Mouse (Mus musculus) heart, embryonic 11.5 days (tissue): ENCODE data around the gene Tas2r124. TPM values are rescaled to one million over a fixed set of nuclear protein-coding genes. Genes with fewer than 3 reads are reported as not detected.

Source experiments
- ATAC-seq: fragments of 200-750 bp; cut with Nextera tagmentation; replicated peaks from 2 replicates; pipeline ENCODE4 v1.8.0; 2017; ENCODE audit warnings: moderate library complexity; ENCODE audit not compliant: insufficient number of reproducible peaks, low FRiP score, low TSS enrichment
- H3K27ac ChIP-seq: fragments of 300-500 bp; sonication (generic); 2 replicates; pipeline ENCODE4 v1.5.1; 2014; ENCODE audit warnings: mild to moderate bottlenecking, low read depth, low read length
- H3K27me3 ChIP-seq: fragments of 300-500 bp; sonication (generic); 2 replicates; pipeline ENCODE4 v1.6.1; 2014; ENCODE audit warnings: mild to moderate bottlenecking, low read length, mixed read lengths; ENCODE audit not compliant: control insufficient read depth, insufficient read depth
- H3K36me3 ChIP-seq: fragments of 300-500 bp; sonication (generic); 2 replicates; pipeline ENCODE4 v1.6.1; 2014; ENCODE audit warnings: mild to moderate bottlenecking, low read length, moderate library complexity, mixed read lengths; ENCODE audit not compliant: control insufficient read depth, insufficient read depth
- H3K4me1 ChIP-seq: fragments of 300-500 bp; sonication (generic); 2 replicates; pipeline ENCODE4 v1.6.1; 2014; ENCODE audit warnings: low read length; ENCODE audit not compliant: control insufficient read depth, insufficient read depth
- H3K4me2 ChIP-seq: fragments of 300-500 bp; sonication (generic); 2 replicates; pipeline ENCODE4 v1.6.1; 2014; ENCODE audit warnings: mild to moderate bottlenecking, moderate library complexity
- H3K4me3 ChIP-seq: fragments of 300-500 bp; sonication (generic); 2 replicates; pipeline ENCODE4 v1.5.1; 2014; ENCODE audit warnings: low read depth, low read length
- H3K9ac ChIP-seq: fragments of 300-500 bp; sonication (generic); 2 replicates; pipeline ENCODE4 v1.6.1; 2014; ENCODE audit warnings: mild to moderate bottlenecking, low read depth, low read length, moderate library complexity
- H3K9me3 ChIP-seq: fragments of 300-500 bp; sonication (generic); replicated peaks from 2 replicates; pipeline ENCODE4 v1.6.1; 2016; ENCODE audit warnings: low read length; ENCODE audit not compliant: control insufficient read depth
- WGBS: fragments of 180-500 bp; shearing (Covaris S2); extraction: QIAGEN DNeasy Blood & Tissue Kit; methylation state at CpG from one replicate; pipeline ENCODE4 v1.1.7; 2014; ENCODE audit not compliant: insufficient replicate concordance; 5-methylcytosine and 5-hydroxymethylcytosine counted together
- polyA plus RNA-seq: library from polyadenylated mRNA; unstranded; fragments of >200 nt; fragmentation: Nextera tagmentation; extraction: Ambion mirVana; gene quantifications from 2 replicates; pipeline ENCODE4 v1.2.1, GENCODE M21; 2014

The Tas2r124 gene
- not detected in 2 replicates for polyA plus RNA-seq

DNA sequence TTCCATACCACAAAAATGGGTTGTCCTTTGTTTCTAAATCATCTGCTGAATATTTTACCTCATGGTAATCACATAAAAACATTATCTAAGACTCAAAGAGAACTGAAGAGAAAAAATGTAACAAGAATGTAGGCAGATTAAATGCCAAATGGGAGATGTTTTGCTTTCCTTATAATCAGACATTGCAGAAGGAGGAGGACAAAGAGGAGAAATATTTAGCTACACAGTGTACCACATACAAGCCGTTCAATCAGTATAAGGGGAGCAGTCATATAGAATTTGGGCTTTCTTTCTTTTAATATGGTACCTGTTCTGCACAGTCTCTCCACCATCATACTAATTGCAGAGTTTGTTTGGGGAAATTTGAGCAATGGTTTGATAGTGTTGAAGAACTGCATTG, at the start of gene Tas2r124:
Tas2r124 (plus strand) TSS at position 301 of the 400 bp plus-strand sequence.
- Histone ChIP-seq H3K27ac (no peak within 1 kb of the TSS), H3K4me1 (no peaks in the 10 kb centered on the region), H3K4me3 (no peak within 1 kb of the TSS), H3K9ac (no peak within 1 kb of the TSS), H3K4me2 (no peak within 1 kb of the TSS), H3K27me3 (no peaks in the 10 kb centered on the region), H3K9me3 (no peaks in the 10 kb centered on the region), H3K36me3 (no peaks in the 10 kb centered on the region)
- ATAC-seq, result no peak
- WGBS, result 89% methylated on average over 1 of the region's 1 CpGs

GRCm38 (mm10) chr6:132711828-132712227, 42.7 kb upstream of the Tas2r124 start, which contains the start of gene Tas2r122:
Gene Tas2r122, minus strand, starts transcription at chr6:132711928.
- no peak within 1 kb of the TSS for H3K4me3 ChIP-seq
- no peak for ATAC-seq
- 73% methylated on average over 3 of the region's 3 CpGs for WGBS
- no peaks in the 10 kb centered on the region for H3K9me3 ChIP-seq
- H3K4me2 ChIP-seq, result no peak within 1 kb of the TSS
- no peaks in the 10 kb centered on the region for H3K36me3 ChIP-seq
- no peak within 1 kb of the TSS for H3K27ac ChIP-seq
- H3K4me1 ChIP-seq, result no peaks in the 10 kb centered on the region
- no peaks in the 10 kb centered on the region for H3K27me3 ChIP-seq
- H3K9ac ChIP-seq, result no peak within 1 kb of the TSS

DNA sequence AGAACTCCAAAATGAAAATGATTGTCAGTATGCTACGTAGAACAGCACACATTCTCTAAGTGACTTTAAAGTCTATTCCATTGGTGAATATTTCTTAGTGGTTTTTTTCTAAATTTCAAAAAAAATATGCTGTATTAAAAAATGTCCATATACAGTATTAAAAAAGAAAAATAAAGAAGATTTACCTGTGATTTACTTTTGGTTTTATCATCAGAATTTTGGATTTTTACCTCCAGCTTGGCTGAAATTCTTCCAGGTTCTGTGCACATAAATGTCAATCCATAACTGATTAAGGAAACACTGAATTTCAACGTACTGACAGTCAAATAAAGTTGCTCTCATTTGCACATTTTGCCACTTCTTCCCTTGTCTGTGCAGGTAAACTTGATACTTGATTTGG, 16.6 kb upstream of the Tas2r124 start, which contains the start of gene Tas2r115:
Tas2r115 (minus strand) TSS at position 101 of the 400 bp plus-strand sequence.
- WGBS, result 68% methylated on average over 2 of the region's 2 CpGs
- H3K4me2 ChIP-seq, result no peak within 1 kb of the TSS
- no peak for ATAC-seq

GRCm38 (mm10) chr6:132750206-132750605, 4.3 kb upstream of the Tas2r124 start:
- H3K36me3 ChIP-seq, result no peaks in the 10 kb centered on the region
- 72% methylated on average over 2 of the region's 2 CpGs for WGBS

More for the DNA sequence above, 16.6 kb upstream of the Tas2r124 start, which contains the start of gene Tas2r115:
- Histone ChIP-seq H3K36me3 (no peaks in the 10 kb centered on the region), H3K4me1 (no peaks in the 10 kb centered on the region), H3K9me3 (no peaks in the 10 kb centered on the region), H3K27ac (no peak within 1 kb of the TSS), H3K27me3 (no peaks in the 10 kb centered on the region), H3K9ac (no peak within 1 kb of the TSS), H3K4me3 (no peak within 1 kb of the TSS)

GRCm38 (mm10) chr6:132761831-132762230, 7.3 kb downstream of the Tas2r124 start, which contains the start of gene Tas2r102:
Gene Tas2r102, plus strand, starts transcription at chr6:132762131.
- H3K27me3 ChIP-seq, result no peaks in the 10 kb centered on the region
- no peak within 1 kb of the TSS for H3K4me3 ChIP-seq
- ATAC-seq, result no peak
- no peaks in the 10 kb centered on the region for H3K36me3 ChIP-seq
- H3K4me1 ChIP-seq, result no peaks in the 10 kb centered on the region
- H3K9me3 ChIP-seq, result no peaks in the 10 kb centered on the region
- H3K9ac ChIP-seq, result no peak within 1 kb of the TSS
- H3K4me2 ChIP-seq, result no peak within 1 kb of the TSS
- no peak within 1 kb of the TSS for H3K27ac ChIP-seq
- WGBS, result 91% methylated on average over 2 of the region's 2 CpGs

More at GRCm38 (mm10) chr6:132750206-132750605, 4.3 kb upstream of the Tas2r124 start:
- H3K27ac ChIP-seq, result no peak overlapping the region
- no peak overlapping the region for H3K4me2 ChIP-seq
- H3K9me3 ChIP-seq, result no peaks in the 10 kb centered on the region
- no peak overlapping the region for H3K4me3 ChIP-seq
- no peaks in the 10 kb centered on the region for H3K4me1 ChIP-seq
- H3K9ac ChIP-seq, result no peak overlapping the region
- H3K27me3 ChIP-seq, result no peaks in the 10 kb centered on the region
- no peak for ATAC-seq

DNA sequence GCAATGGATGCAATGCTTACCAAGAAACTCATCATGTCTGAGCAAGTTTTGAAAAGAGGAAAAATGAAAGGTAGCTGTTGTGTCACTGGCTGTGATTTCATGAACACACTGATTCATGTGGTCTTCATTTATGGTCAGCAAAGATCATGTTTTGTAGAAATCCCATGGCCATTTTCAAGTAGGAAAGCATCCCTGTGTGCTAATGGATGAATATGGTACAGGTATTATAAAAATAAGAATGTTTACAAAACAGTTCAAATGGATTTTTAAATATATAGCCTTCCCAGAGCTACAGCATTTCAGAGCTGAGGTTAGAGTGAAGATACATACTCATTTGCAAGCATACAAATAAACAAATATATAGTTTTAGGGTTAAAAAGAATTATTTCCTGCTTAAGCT, 23.5 kb downstream of the Tas2r124 start, which contains the start of gene Tas2r136:
Tas2r136 (minus strand) TSS at position 101 of the 400 bp plus-strand sequence.
- Histone ChIP-seq H3K9me3 (no peaks in the 10 kb centered on the region), H3K36me3 (no peaks in the 10 kb centered on the region), H3K27me3 (no peaks in the 10 kb centered on the region), H3K27ac (no peak within 1 kb of the TSS), H3K4me1 (no peaks in the 10 kb centered on the region), H3K4me2 (no peak within 1 kb of the TSS), H3K9ac (no peak within 1 kb of the TSS), H3K4me3 (no peak within 1 kb of the TSS)
- no peak for ATAC-seq

GRCm38 (mm10) chr6:132795393-132795792, 40.9 kb downstream of the Tas2r124 start:
- peak; percentile 31; the same call in 1 of the 2 replicates for ATAC-seq
- Histone ChIP-seq H3K9me3 (peaks cover 10% of the 10 kb centered on the region; the same call in 1 of the 2 replicates), H3K27ac (no peak overlapping the region), H3K4me2 (no peak overlapping the region), H3K9ac (no peak overlapping the region), H3K4me3 (no peak overlapping the region), H3K36me3 (no peaks in the 10 kb centered on the region), H3K27me3 (no peaks in the 10 kb centered on the region), H3K4me1 (no peaks in the 10 kb centered on the region)
- WGBS, result 19% methylated on average over 1 of the region's 1 CpGs

GRCm38 (mm10) chr6:132802518-132802917, 48.0 kb downstream of the Tas2r124 start, which contains the start of gene Tas2r117:
Gene Tas2r117, plus strand, starts transcription at chr6:132802818.
- no peak within 1 kb of the TSS for H3K27ac ChIP-seq
- H3K4me1 ChIP-seq, result no peaks in the 10 kb centered on the region
- no peaks in the 10 kb centered on the region for H3K36me3 ChIP-seq
- no peak for ATAC-seq
- H3K27me3 ChIP-seq, result no peaks in the 10 kb centered on the region
- no peaks in the 10 kb centered on the region for H3K9me3 ChIP-seq
- 77% methylated on average over 1 of the region's 1 CpGs for WGBS
- H3K4me3 ChIP-seq, result no peak within 1 kb of the TSS
- no peak within 1 kb of the TSS for H3K9ac ChIP-seq
- no peak within 1 kb of the TSS for H3K4me2 ChIP-seq
